Mouse (Mus musculus) testis, adult 2 months (tissue): ENCODE results near the gene Nefh.

Experiments
- CTCF ChIP-seq: fragments of 200-500 bp; IDR thresholded peaks from 2 replicates; pipeline ENCODE4 v1.5.1; 2012; ENCODE audit warnings: low read depth, mild to moderate bottlenecking, inconsistent platforms, low read length, moderate library complexity; ENCODE audit not compliant: control insufficient read depth, insufficient read depth, insufficient replicate concordance
- POLR2A ChIP-seq: fragments of 200-500 bp; IDR thresholded peaks from 2 replicates; pipeline ENCODE4 v1.6.1; 2012; ENCODE audit warnings: low read depth, mild to moderate bottlenecking, inconsistent platforms, low read length, moderate library complexity; ENCODE audit not compliant: control insufficient read depth

DNA sequence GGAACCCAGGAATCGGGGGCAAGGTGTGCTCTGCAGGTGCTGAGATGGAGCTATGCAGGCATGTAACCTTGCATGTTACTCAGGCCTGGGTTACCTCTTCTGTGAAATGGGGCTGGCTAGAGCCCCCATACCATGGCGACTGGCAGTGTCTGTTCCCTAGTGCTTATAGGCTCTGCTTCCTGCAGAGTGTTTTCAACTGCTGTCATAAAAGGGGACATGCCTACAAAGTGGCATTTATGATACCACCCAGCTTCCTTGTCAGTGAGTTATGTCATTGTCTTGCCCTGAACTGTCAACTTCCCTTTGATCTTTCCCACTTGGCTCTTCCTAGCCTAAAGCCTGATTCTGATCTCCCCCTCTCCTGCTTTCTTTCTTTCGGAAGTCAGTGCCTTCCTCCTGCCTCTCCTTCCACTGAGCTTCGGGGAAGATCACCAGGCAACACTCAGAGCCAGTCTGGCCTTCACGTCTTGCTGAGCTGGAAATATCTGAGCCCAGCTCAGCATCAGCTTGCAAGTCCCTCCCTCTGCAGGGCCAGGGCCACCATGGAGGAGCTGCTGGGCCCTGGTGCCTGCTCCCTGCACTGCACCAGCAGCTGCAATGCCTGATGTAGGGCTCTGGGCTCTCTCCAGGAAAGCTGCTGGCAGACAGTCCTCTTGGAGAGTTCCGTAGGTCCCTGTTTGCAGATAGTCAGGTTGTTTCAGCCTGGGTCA, 15.4 kb upstream of the Nefh start:
- TF ChIP-seq CTCF: no peak
- TF ChIP-seq POLR2A: no peak
